Mouse (Mus musculus) forebrain, embryonic 15.5 days (tissue): ENCODE measurements around the gene Fgfrl1. TPM values are rescaled to one million over a fixed set of nuclear protein-coding genes. Genes with fewer than 3 reads are reported as not detected.

Source experiments
- ATAC-seq: fragments of 200-750 bp; cut with Nextera tagmentation; replicated peaks from 2 replicates; pipeline ENCODE4 v1.8.0; 2017; ENCODE audit warnings: mild to moderate bottlenecking, moderate TSS enrichment, moderate library complexity
- H3K27ac ChIP-seq: fragments of 300-500 bp; sonication (generic); replicated peaks from 2 replicates; pipeline ENCODE4 v1.5.1; 2015; ENCODE audit warnings: mild to moderate bottlenecking, inconsistent platforms
- H3K27me3 ChIP-seq: fragments of 300-500 bp; sonication (generic); 2 replicates; pipeline ENCODE4 v1.6.1; 2015; ENCODE audit warnings: inconsistent platforms
- H3K36me3 ChIP-seq: fragments of 300-500 bp; sonication (generic); 2 replicates; pipeline ENCODE4 v1.6.1; 2015; ENCODE audit warnings: mild to moderate bottlenecking, inconsistent platforms
- H3K4me1 ChIP-seq: fragments of 300-500 bp; sonication (generic); 2 replicates; pipeline ENCODE4 v1.6.1; 2015; ENCODE audit warnings: inconsistent platforms
- H3K4me2 ChIP-seq: fragments of 300-500 bp; sonication (generic); replicated peaks from 2 replicates; pipeline ENCODE4 v1.6.1; 2015; ENCODE audit warnings: mild to moderate bottlenecking, inconsistent platforms
- H3K4me3 ChIP-seq: fragments of 300-500 bp; sonication (generic); 2 replicates; pipeline ENCODE4 v1.5.1; 2015; ENCODE audit warnings: mild to moderate bottlenecking, inconsistent platforms
- H3K9ac ChIP-seq: fragments of 300-500 bp; sonication (generic); replicated peaks from 2 replicates; pipeline ENCODE4 v1.6.1; 2015; ENCODE audit warnings: mild to moderate bottlenecking, inconsistent platforms
- H3K9me3 ChIP-seq: fragments of 300-500 bp; sonication (generic); 2 replicates; pipeline ENCODE4 v1.6.1; 2016; ENCODE audit warnings: inconsistent platforms
- WGBS: fragments of 180-500 bp; shearing (Covaris S2); methylation state at CpG from one replicate; pipeline ENCODE4 v1.1.7; 2015; ENCODE audit warnings: mixed read lengths; 5-methylcytosine and 5-hydroxymethylcytosine counted together
- polyA plus RNA-seq: library from polyadenylated mRNA; unstranded; fragments of >200 nt; fragmentation: Nextera tagmentation; extraction: Ambion mirVana; gene quantifications from 2 replicates; pipeline ENCODE4 v1.2.1, GENCODE M21; 2015

Gene Fgfrl1
- polyA plus RNA-seq, 1 experiment from 2014 or later = 9.4 TPM

GRCm38 (mm10) chr5:108689091-108689490, 3.1 kb upstream of the Fgfrl1 start:
- no peak overlapping the region for H3K9ac ChIP-seq
- H3K9me3 ChIP-seq = no peaks in the 10 kb centered on the region
- WGBS = 61% methylated on average over 5 of the region's 5 CpGs
- H3K4me1 ChIP-seq = peaks cover 15% of the 10 kb centered on the region; the same call in 1 of the 2 replicates
- 0 out of 2 replicates have a peak overlapping the region, but pooled peaks have one; percentile 27 for H3K27ac ChIP-seq
- no peak overlapping the region for H3K4me3 ChIP-seq
- H3K36me3 ChIP-seq = no peaks in the 10 kb centered on the region
- no peak overlapping the region for H3K4me2 ChIP-seq
- H3K27me3 ChIP-seq = peaks cover 9% of the 10 kb centered on the region; the same call in 1 of the 2 replicates
- no peak for ATAC-seq

GRCm38 (mm10) chr5:108691152-108691551, 1.0 kb upstream of the Fgfrl1 start:
- Histone ChIP-seq H3K36me3 (no peaks in the 10 kb centered on the region), H3K4me2 (no peak overlapping the region), H3K9me3 (no peaks in the 10 kb centered on the region), H3K27ac (no peak overlapping the region), H3K9ac (no peak overlapping the region), H3K4me1 (peaks cover 25% of the 10 kb centered on the region), H3K27me3 (peaks cover 9% of the 10 kb centered on the region; the same call in 1 of the 2 replicates), H3K4me3 (no peak overlapping the region)
- WGBS = 83% methylated on average over 4 of the region's 4 CpGs
- ATAC-seq = no peak

GRCm38 (mm10) chr5:108693872-108694288, 1.7 kb downstream of the Fgfrl1 start:
- Histone ChIP-seq H3K4me1 (peaks cover 40% of the 10 kb centered on the region), H3K9ac (peak overlapping the region; percentile 33; the same call in 1 of the 2 replicates), H3K27ac (no peak overlapping the region), H3K4me2 (peak overlapping the region; percentile 78), H3K4me3 (peak overlapping the region; percentile 66), H3K9me3 (no peaks in the 10 kb centered on the region), H3K36me3 (no peaks in the 10 kb centered on the region), H3K27me3 (peaks cover 9% of the 10 kb centered on the region; the same call in 1 of the 2 replicates)
- peak; percentile 95 for ATAC-seq
- WGBS = under 1% methylated on average over 42 of the region's 43 CpGs

- no peak overlapping the region for H3K27ac ChIP-seq
- 1% methylated on average over 71 of the region's 99 CpGs for WGBS
Observed at GRCm38 (mm10) chr5:108694352-108695261, 2.4 kb downstream of the Fgfrl1 start.

DNA sequence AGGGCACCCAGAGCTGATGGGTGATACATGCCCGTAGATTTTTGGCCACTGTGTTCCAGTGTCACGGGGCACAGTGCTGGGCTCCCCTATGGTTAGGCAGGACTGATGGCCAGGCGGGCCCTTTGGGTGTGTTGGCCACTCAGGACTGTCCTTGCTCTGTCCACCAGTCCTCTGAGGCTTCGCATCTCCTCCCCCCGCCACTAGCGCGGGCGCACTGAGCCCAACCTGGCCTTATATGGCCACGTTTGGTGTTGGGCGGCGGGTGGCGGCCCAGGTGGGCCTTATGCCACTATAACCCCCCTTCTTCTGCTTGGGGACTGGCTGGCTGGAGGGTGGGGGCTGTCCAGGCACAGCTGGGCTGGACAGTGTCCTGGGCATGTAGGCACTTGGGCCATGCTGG, 3.7 kb downstream of the Fgfrl1 start:
- H3K27me3 ChIP-seq = peaks cover 9% of the 10 kb centered on the region; the same call in 1 of the 2 replicates
- 93% methylated on average over 11 of the region's 12 CpGs for WGBS
- no peak overlapping the region for H3K27ac ChIP-seq
- H3K9me3 ChIP-seq = no peaks in the 10 kb centered on the region
- no peak overlapping the region for H3K9ac ChIP-seq
- H3K36me3 ChIP-seq = no peaks in the 10 kb centered on the region
- no peak for ATAC-seq
- no peak overlapping the region for H3K4me2 ChIP-seq
- no peak overlapping the region for H3K4me3 ChIP-seq
- H3K4me1 ChIP-seq = peaks cover 35% of the 10 kb centered on the region

More at GRCm38 (mm10) chr5:108694352-108695261, 2.4 kb downstream of the Fgfrl1 start:
- H3K36me3 ChIP-seq = no peaks in the 10 kb centered on the region
- peak; percentile 52 for ATAC-seq
- H3K4me1 ChIP-seq = peaks cover 35% of the 10 kb centered on the region
- peaks cover 9% of the 10 kb centered on the region; the same call in 1 of the 2 replicates for H3K27me3 ChIP-seq
- no peaks in the 10 kb centered on the region for H3K9me3 ChIP-seq
- H3K4me3 ChIP-seq = peak overlapping the region; percentile 66
- peak overlapping the region; percentile 42 for H3K9ac ChIP-seq
- H3K4me2 ChIP-seq = peak overlapping the region; percentile 78

- ATAC-seq = no peak
- no peaks in the 10 kb centered on the region for H3K9me3 ChIP-seq
- no peak overlapping the region for H3K27ac ChIP-seq
- WGBS = 79% methylated on average over 3 of the region's 3 CpGs
- no peak overlapping the region for H3K9ac ChIP-seq
- no peaks in the 10 kb centered on the region for H3K36me3 ChIP-seq
- H3K27me3 ChIP-seq = peaks cover 9% of the 10 kb centered on the region; the same call in 1 of the 2 replicates
- no peak overlapping the region for H3K4me2 ChIP-seq
- H3K4me3 ChIP-seq = no peak overlapping the region
- H3K4me1 ChIP-seq = peaks cover 35% of the 10 kb centered on the region
Observed at GRCm38 (mm10) chr5:108696542-108696941, 4.4 kb downstream of the Fgfrl1 start.

- H3K4me1 ChIP-seq = peaks cover 33% of the 10 kb centered on the region
- WGBS = 4% methylated on average over 4 of the region's 4 CpGs
- no peak overlapping the region for H3K4me2 ChIP-seq
- H3K27ac ChIP-seq = 0 out of 2 replicates have a peak overlapping the region, but pooled peaks have one; percentile 4
- ATAC-seq = no peak
- H3K36me3 ChIP-seq = no peaks in the 10 kb centered on the region
- H3K9ac ChIP-seq = no peak overlapping the region
- H3K27me3 ChIP-seq = peaks cover 9% of the 10 kb centered on the region; the same call in 1 of the 2 replicates
- no peak overlapping the region for H3K4me3 ChIP-seq
- H3K9me3 ChIP-seq = no peaks in the 10 kb centered on the region
Observed at GRCm38 (mm10) chr5:108697341-108697753, 5.2 kb downstream of the Fgfrl1 start.

GRCm38 (mm10) chr5:108700346-108700745, 8.2 kb downstream of the Fgfrl1 start:
- Histone ChIP-seq H3K27me3 (no peaks in the 10 kb centered on the region), H3K4me3 (no peak overlapping the region), H3K36me3 (no peaks in the 10 kb centered on the region), H3K27ac (no peak overlapping the region), H3K9me3 (no peaks in the 10 kb centered on the region), H3K9ac (no peak overlapping the region), H3K4me1 (peaks cover 15% of the 10 kb centered on the region), H3K4me2 (no peak overlapping the region)
- ATAC-seq = no peak
- 73% methylated on average over 3 of the region's 3 CpGs for WGBS

- ATAC-seq = no peak
- Histone ChIP-seq H3K9me3 (no peaks in the 10 kb centered on the region), H3K4me2 (no peak overlapping the region), H3K9ac (no peak overlapping the region), H3K36me3 (no peaks in the 10 kb centered on the region), H3K4me3 (no peak overlapping the region), H3K27me3 (no peaks in the 10 kb centered on the region), H3K4me1 (peaks cover 12% of the 10 kb centered on the region), H3K27ac (no peak overlapping the region)
- WGBS = 68% methylated on average over 10 of the region's 10 CpGs
Observed at GRCm38 (mm10) chr5:108701341-108702021, 9.3 kb downstream of the Fgfrl1 start.

- no peak overlapping the region for H3K4me3 ChIP-seq
- no peaks in the 10 kb centered on the region for H3K9me3 ChIP-seq
- H3K27me3 ChIP-seq = no peaks in the 10 kb centered on the region
- 86% methylated on average over 12 of the region's 12 CpGs for WGBS
- H3K4me2 ChIP-seq = no peak overlapping the region
- H3K4me1 ChIP-seq = no peaks in the 10 kb centered on the region
- H3K27ac ChIP-seq = no peak overlapping the region
- no peak for ATAC-seq
- H3K36me3 ChIP-seq = no peaks in the 10 kb centered on the region
- no peak overlapping the region for H3K9ac ChIP-seq
Observed at GRCm38 (mm10) chr5:108703754-108704626, 11.8 kb downstream of the Fgfrl1 start.

GRCm38 (mm10) chr5:108707758-108708157, 15.6 kb downstream of the Fgfrl1 start:
- no peak for ATAC-seq
- H3K4me2 ChIP-seq = no peak overlapping the region
- WGBS = 86% methylated on average over 2 of the region's 2 CpGs
- H3K36me3 ChIP-seq = no peaks in the 10 kb centered on the region
- no peak overlapping the region for H3K9ac ChIP-seq
- H3K27me3 ChIP-seq = no peaks in the 10 kb centered on the region
- no peaks in the 10 kb centered on the region for H3K9me3 ChIP-seq
- no peaks in the 10 kb centered on the region for H3K4me1 ChIP-seq
- H3K27ac ChIP-seq = no peak overlapping the region
- H3K4me3 ChIP-seq = no peak overlapping the region
